Mouse (Mus musculus) E14TG2a.4 (cell line): Measurements from ENCODE around the gene Gm7137.
"Not testable (repeated sequence)": the region's sequence is repeated elsewhere in the genome, so short reads cannot be mapped to it uniquely, and the experiment has no call there.

Experiments
- H3K27me3 ChIP-seq: 2 replicates; pipeline ENCODE4 v1.6.1; 2014; ENCODE audit warnings: low read length, control low read depth; ENCODE audit not compliant: insufficient read depth
- H3K36me3 ChIP-seq: 2 replicates; pipeline ENCODE4 v1.6.1; 2014; ENCODE audit warnings: low read length, control low read depth; ENCODE audit not compliant: insufficient read depth
- H3K4me1 ChIP-seq: replicated peaks from 2 replicates; pipeline ENCODE4 v1.6.1; 2014; ENCODE audit warnings: low read depth, low read length, control low read depth
- H3K4me3 ChIP-seq: replicated peaks from 2 replicates; pipeline ENCODE4 v1.5.1; 2014; ENCODE audit warnings: mild to moderate bottlenecking, low read length
- H3K9me3 ChIP-seq: 2 replicates; pipeline ENCODE4 v1.6.1; 2014; ENCODE audit warnings: low read length, control low read depth
- CTCF ChIP-seq: conservative IDR thresholded peaks from 2 replicates; pipeline ENCODE4 v1.5.1; 2014; ENCODE audit warnings: low read length
- NANOG ChIP-seq: IDR thresholded peaks from 2 replicates; pipeline ENCODE4 v1.6.1; 2014; ENCODE audit warnings: borderline replicate concordance, low read length, mixed read lengths
- POU5F1 ChIP-seq: IDR thresholded peaks from 2 replicates; pipeline ENCODE4 v1.6.1; 2014; ENCODE audit warnings: low read length, borderline replicate concordance

Gene Gm7137

GRCm38 (mm10) chr10:77769727-77770126 is 18.3 kb downstream of the Gm7137 start:
- Histone ChIP-seq H3K36me3 (no peaks in the 10 kb centered on the region), H3K4me3 (no peak overlapping the region), H3K27me3 (no peaks in the 10 kb centered on the region), H3K9me3 (no peaks in the 10 kb centered on the region), H3K4me1 (no peaks in the 10 kb centered on the region)
- TF ChIP-seq NANOG, result no peak

GRCm38 (mm10) chr10:77759582-77759981 is 28.4 kb downstream of the Gm7137 start, which contains the start of gene Gm3233:
TSS of gene Gm3233 (minus strand) at chr10:77759682.
- H3K36me3 ChIP-seq, H3K4me1 ChIP-seq, H3K4me3 ChIP-seq, H3K9me3 ChIP-seq, H3K27me3 ChIP-seq: not testable (repeated sequence)

- no peaks in the 10 kb centered on the region for H3K36me3 ChIP-seq
- TF ChIP-seq POU5F1, result no peak
- peak; percentile 44 for TF ChIP-seq CTCF
- H3K9me3 ChIP-seq, result peaks cover 7% of the 10 kb centered on the region; the same call in 1 of the 2 replicates
- no peaks in the 10 kb centered on the region; the same call in 1 of the 2 replicates for H3K4me1 ChIP-seq
- H3K27me3 ChIP-seq, result no peaks in the 10 kb centered on the region
- no peak overlapping the region for H3K4me3 ChIP-seq
Measured at GRCm38 (mm10) chr10:77753448-77753847, 34.6 kb downstream of the Gm7137 start.

- H3K36me3 ChIP-seq, H3K9me3 ChIP-seq, H3K4me1 ChIP-seq, H3K4me3 ChIP-seq, H3K27me3 ChIP-seq: not testable (repeated sequence)
Measured at GRCm38 (mm10) chr10:77752312-77752711, 35.7 kb downstream of the Gm7137 start.

GRCm38 (mm10) chr10:77751254-77751653 is 36.7 kb downstream of the Gm7137 start, which contains the start of gene Gm9736:
TSS of gene Gm9736 (minus strand) at chr10:77751354.
- H3K9me3 ChIP-seq, H3K27me3 ChIP-seq, H3K4me1 ChIP-seq, H3K36me3 ChIP-seq, H3K4me3 ChIP-seq: not testable (repeated sequence)

- H3K27me3 ChIP-seq, H3K9me3 ChIP-seq, H3K36me3 ChIP-seq, H3K4me3 ChIP-seq, H3K4me1 ChIP-seq: not testable (repeated sequence)
Measured at GRCm38 (mm10) chr10:77750686-77751085, 37.3 kb downstream of the Gm7137 start.

GRCm38 (mm10) chr10:77741924-77742688 is 45.9 kb downstream of the Gm7137 start, which contains the start of gene Gm18596:
TSS of gene Gm18596 (minus strand) at chr10:77742638.
- not testable (repeated sequence) for H3K36me3 ChIP-seq, H3K4me3 ChIP-seq, H3K4me1 ChIP-seq, H3K27me3 ChIP-seq, H3K9me3 ChIP-seq

- Histone ChIP-seq H3K36me3 (no peaks in the 10 kb centered on the region), H3K4me3 (no peak overlapping the region), H3K9me3 (peaks cover 8% of the 10 kb centered on the region), H3K4me1 (no peaks in the 10 kb centered on the region), H3K27me3 (0 out of 2 replicates have a peak, but pooled peaks cover 3% of the 10 kb centered on the region)
- TF ChIP-seq POU5F1, result no peak
- TF ChIP-seq NANOG, result no peak
Measured at GRCm38 (mm10) chr10:77738929-77739328, 49.1 kb downstream of the Gm7137 start.
